Mouse (Mus musculus) hindbrain, embryonic 16.5 days (tissue): ENCODE measurements around the gene C87436. TPM values are rescaled to one million over a fixed set of nuclear protein-coding genes. Genes with fewer than 3 reads are reported as not detected.
A peak's percentile ranks its signal among the peaks of the same experiment; 100 is the strongest.

Experiments used
- ATAC-seq: fragments of 200-750 bp; cut with Nextera tagmentation; 2 replicates; pipeline ENCODE4 v1.8.0; 2017; ENCODE audit warnings: moderate TSS enrichment, moderate library complexity
- H3K27ac ChIP-seq: fragments of 300-500 bp; sonication (generic); 2 replicates; pipeline ENCODE4 v1.5.1; 2014; ENCODE audit warnings: low read depth, mild to moderate bottlenecking, control low read depth, low read length, moderate library complexity
- H3K27me3 ChIP-seq: fragments of 300-500 bp; sonication (generic); replicated peaks from 2 replicates; pipeline ENCODE4 v1.6.1; 2014; ENCODE audit warnings: low read length; ENCODE audit not compliant: control insufficient read depth, insufficient read depth
- H3K36me3 ChIP-seq: fragments of 300-500 bp; sonication (generic); 2 replicates; pipeline ENCODE4 v1.6.1; 2014; ENCODE audit warnings: mild to moderate bottlenecking, low read length, moderate library complexity, mixed read lengths; ENCODE audit not compliant: control insufficient read depth, insufficient read depth
- H3K4me1 ChIP-seq: fragments of 300-500 bp; sonication (generic); 2 replicates; pipeline ENCODE4 v1.6.1; 2014; ENCODE audit warnings: low read depth, low read length; ENCODE audit not compliant: control insufficient read depth, insufficient read depth
- H3K4me2 ChIP-seq: fragments of 300-500 bp; sonication (generic); 2 replicates; pipeline ENCODE4 v1.6.1; 2014; ENCODE audit warnings: mild to moderate bottlenecking, low read length, control low read depth, moderate library complexity
- H3K4me3 ChIP-seq: fragments of 300-500 bp; sonication (generic); 2 replicates; pipeline ENCODE4 v1.5.1; 2014; ENCODE audit warnings: mild to moderate bottlenecking, low read length, control low read depth, moderate library complexity
- H3K9ac ChIP-seq: fragments of 300-500 bp; sonication (generic); 2 replicates; pipeline ENCODE4 v1.6.1; 2014; ENCODE audit warnings: low read depth, mild to moderate bottlenecking, control low read depth, low read length, moderate library complexity
- H3K9me3 ChIP-seq: fragments of 300-500 bp; sonication (generic); 2 replicates; pipeline ENCODE4 v1.6.1; 2014; ENCODE audit warnings: mild to moderate bottlenecking, low read length, moderate library complexity; ENCODE audit not compliant: control insufficient read depth
- WGBS: fragments of 180-500 bp; shearing (Covaris S2); extraction: QIAGEN DNeasy Blood & Tissue Kit; methylation state at CpG from one replicate; pipeline ENCODE4 v1.1.7; 2014; 5-methylcytosine and 5-hydroxymethylcytosine counted together
- polyA plus RNA-seq: library from polyadenylated mRNA; unstranded; fragments of >200 nt; fragmentation: Nextera tagmentation; extraction: Ambion mirVana; gene quantifications from 2 replicates; pipeline ENCODE4 v1.2.1, GENCODE M21; 2015

C87436 gene
- polyA plus RNA-seq, 1 experiment from 2014 or later, result 21.4 TPM

DNA sequence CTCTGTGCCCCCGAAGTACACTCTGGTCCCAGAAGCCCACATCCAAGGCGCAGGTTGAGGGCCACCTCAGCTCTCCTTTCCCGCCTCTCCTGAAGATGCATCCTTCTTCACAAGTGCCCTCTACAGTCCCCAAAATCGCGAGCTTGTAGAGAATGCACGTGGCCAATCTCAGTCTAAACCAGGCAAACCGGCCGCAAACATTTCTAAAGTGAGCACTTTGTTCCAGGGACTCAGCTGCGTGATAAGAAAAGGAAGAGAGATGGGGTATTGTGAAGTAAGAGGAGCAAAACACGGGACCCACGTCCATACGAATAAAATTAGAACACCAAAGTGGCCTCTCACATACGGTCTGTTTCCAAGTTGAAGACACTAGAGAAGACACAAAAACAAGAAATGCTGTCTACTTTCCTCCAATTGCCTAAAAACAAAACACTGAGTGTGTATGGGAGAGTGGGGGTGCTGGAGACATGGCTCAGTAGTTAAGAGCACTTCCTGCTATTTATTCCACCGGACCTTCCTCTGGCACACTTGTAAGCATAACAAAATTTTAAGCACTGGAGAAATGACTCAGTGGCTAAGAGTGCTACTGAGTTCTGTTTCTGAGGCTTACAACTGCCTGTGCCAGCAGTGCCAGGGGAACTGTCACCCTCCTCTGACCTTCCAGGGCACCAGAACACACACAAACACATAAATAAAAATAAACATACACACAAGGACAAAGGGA lies 40.8 kb upstream of the C87436 start:
- H3K36me3 ChIP-seq, result peaks cover 4% of the 10 kb centered on the region; the same call in 1 of the 2 replicates
- H3K4me2 ChIP-seq, result peak overlapping the region; percentile 80
- H3K9ac ChIP-seq, result peak overlapping the region; percentile 94
- no peaks in the 10 kb centered on the region for H3K9me3 ChIP-seq
- peak overlapping the region; percentile 83 for H3K4me3 ChIP-seq
- no peaks in the 10 kb centered on the region for H3K27me3 ChIP-seq
- ATAC-seq, result peak; percentile 66
- WGBS, result 5% methylated on average over 14 of the region's 14 CpGs
- H3K4me1 ChIP-seq, result peaks cover 28% of the 10 kb centered on the region
- peak overlapping the region; percentile 94 for H3K27ac ChIP-seq

DNA sequence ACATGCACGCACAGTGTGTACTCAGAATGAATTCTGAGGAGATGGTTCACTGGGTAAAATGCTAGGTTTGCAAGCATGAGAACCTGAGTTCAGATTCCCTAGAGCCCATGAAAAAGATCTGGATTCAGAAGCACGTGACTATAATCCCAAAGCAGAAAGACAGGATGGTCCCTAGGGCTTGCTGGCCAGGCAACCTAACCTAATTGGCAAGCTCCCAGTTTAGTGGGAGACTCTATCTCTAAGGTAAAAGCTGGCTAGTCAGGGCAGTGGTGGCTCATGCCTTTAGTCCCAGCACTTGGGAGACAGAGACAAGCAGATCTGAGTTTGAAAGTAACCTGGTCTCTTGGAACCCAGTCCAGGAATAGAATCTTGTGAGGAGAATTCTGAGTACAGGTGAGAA lies 39.2 kb upstream of the C87436 start:
- 80% methylated on average over 2 of the region's 2 CpGs for WGBS
- Histone ChIP-seq H3K27me3 (no peaks in the 10 kb centered on the region), H3K9me3 (no peaks in the 10 kb centered on the region), H3K4me1 (peaks cover 26% of the 10 kb centered on the region), H3K9ac (no peak overlapping the region), H3K27ac (no peak overlapping the region), H3K36me3 (no peaks in the 10 kb centered on the region), H3K4me3 (no peak overlapping the region), H3K4me2 (no peak overlapping the region)
- no peak for ATAC-seq

DNA sequence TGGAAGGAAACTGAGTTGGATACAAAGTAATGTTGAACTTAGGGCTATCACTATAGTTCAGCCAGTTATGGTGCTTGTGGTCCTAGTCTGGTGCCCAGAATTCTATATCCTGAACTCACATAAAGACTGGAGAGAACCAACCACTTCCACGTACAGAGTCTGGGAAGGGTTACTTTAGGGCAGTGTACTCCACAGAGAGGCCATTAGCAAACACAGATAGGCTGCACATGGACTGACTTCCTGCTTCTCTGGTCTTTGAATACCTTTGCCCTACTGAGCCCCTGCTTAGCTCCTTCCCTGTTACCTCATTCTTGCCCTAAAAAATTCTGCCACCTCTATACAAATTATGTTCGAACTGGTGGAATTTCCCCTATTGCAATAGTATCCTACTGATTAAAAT lies 38.2 kb upstream of the C87436 start:
- no peak overlapping the region for H3K27ac ChIP-seq
- peaks cover 20% of the 10 kb centered on the region for H3K4me1 ChIP-seq
- 85% methylated on average over 2 of the region's 2 CpGs for WGBS
- H3K9ac ChIP-seq, result no peak overlapping the region
- no peak overlapping the region for H3K4me3 ChIP-seq
- H3K4me2 ChIP-seq, result no peak overlapping the region
- H3K27me3 ChIP-seq, result no peaks in the 10 kb centered on the region
- no peak for ATAC-seq
- H3K9me3 ChIP-seq, result no peaks in the 10 kb centered on the region
- H3K36me3 ChIP-seq, result no peaks in the 10 kb centered on the region

DNA sequence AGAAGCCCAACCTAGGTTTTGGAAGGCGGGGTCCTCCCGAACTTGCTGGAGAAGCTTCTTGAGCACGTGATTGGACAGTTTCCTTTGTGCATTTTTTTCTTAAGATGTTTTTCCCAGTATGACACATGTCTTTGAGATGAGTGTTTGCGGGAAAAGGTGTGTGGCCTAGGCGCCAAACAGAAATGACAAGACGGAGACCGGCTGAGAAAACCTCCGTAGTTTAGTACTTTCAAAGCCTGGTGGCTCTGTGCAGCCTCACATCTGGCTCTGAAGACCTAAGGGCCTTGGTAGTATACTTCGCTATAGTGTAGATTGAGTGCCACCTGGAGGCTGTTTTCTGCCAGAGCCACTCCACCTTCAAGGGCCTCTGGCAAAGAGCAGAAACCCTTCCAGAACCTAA lies 37.2 kb upstream of the C87436 start:
- 7% methylated on average over 9 of the region's 9 CpGs for WGBS
- Histone ChIP-seq H3K27me3 (no peaks in the 10 kb centered on the region), H3K4me1 (peaks cover 13% of the 10 kb centered on the region), H3K9me3 (no peaks in the 10 kb centered on the region), H3K36me3 (no peaks in the 10 kb centered on the region), H3K4me3 (peak overlapping the region; percentile 28), H3K27ac (no peak overlapping the region), H3K9ac (peak overlapping the region; percentile 31; the same call in 1 of the 2 replicates), H3K4me2 (peak overlapping the region; percentile 47)
- ATAC-seq, result no peak

DNA sequence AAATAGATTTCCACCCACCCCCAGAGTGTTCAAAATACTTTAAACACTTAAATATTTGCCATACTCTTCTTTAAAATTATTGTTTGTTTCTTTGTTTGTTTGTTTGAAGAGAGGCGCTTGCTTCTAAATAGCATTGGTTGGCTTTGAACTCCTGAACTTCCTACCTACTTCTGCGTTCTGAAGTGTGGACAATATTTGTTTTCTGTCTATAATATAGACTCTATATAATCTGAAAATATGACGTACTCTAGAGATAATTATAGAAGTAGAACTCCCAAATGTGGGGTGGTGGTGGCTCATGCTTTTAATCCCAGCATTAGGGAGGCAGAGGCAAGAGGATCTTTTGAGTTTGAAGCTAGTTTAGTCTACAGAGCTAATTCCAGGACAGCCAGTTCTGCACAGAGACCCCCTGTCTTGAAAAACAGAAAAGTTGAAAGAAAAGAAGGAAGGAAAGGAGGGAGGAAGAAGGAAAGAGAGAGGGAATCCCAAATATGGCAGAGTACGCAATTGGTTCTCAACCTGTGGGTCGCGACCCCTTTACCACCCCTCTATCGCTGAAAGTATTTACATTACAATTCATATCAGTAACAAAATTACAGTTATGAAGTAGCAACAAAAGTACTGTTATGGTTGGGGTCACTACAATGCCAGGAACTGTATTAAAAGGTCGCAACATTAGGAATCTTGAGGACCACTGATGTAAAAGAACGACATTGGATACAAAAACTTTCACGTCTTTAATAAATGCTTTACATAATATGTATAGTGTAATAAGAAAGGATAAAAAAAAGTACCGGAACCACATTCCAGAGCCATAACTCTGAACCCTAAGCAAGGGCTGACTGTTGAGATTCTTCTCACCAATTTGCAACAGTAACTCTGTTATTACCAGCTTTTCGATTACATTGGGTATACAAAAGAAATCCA lies 35.2 kb upstream of the C87436 start:
- Histone ChIP-seq H3K9ac (peak overlapping the region; percentile 35; the same call in 1 of the 2 replicates), H3K27me3 (no peaks in the 10 kb centered on the region), H3K27ac (no peak overlapping the region), H3K4me3 (peak overlapping the region; percentile 64), H3K9me3 (no peaks in the 10 kb centered on the region), H3K4me2 (peak overlapping the region; percentile 60), H3K36me3 (no peaks in the 10 kb centered on the region), H3K4me1 (peaks cover 18% of the 10 kb centered on the region)
- no peak for ATAC-seq
- 40% methylated on average over 12 of the region's 12 CpGs for WGBS

DNA sequence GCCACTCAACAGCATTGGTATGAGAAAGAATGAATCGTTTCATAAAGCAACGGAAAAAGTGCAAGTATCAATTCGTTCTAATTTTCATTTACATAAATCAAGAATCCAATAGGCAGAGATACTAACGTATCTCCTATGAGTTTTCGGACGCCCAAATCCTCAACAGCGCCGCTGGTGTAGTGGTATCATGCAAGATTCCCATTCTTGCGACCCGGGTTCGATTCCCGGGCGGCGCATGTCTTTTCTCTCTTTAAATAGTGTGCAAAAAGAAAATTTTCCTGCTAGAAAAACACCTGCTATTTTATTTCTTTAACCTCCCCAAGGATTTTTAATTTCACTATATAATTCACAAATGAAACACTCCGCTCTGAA lies 34.5 kb upstream of the C87436 start:
- peak overlapping the region; percentile 60 for H3K4me2 ChIP-seq
- WGBS, result under 1% methylated on average over 15 of the region's 15 CpGs
- ATAC-seq, result peak; percentile 83
- peak overlapping the region; percentile 99 for H3K9ac ChIP-seq
- no peaks in the 10 kb centered on the region for H3K9me3 ChIP-seq
- peak overlapping the region; percentile 100 for H3K27ac ChIP-seq
- H3K4me3 ChIP-seq, result peak overlapping the region; percentile 64
- no peaks in the 10 kb centered on the region for H3K36me3 ChIP-seq
- H3K27me3 ChIP-seq, result no peaks in the 10 kb centered on the region
- H3K4me1 ChIP-seq, result peaks cover 18% of the 10 kb centered on the region

DNA sequence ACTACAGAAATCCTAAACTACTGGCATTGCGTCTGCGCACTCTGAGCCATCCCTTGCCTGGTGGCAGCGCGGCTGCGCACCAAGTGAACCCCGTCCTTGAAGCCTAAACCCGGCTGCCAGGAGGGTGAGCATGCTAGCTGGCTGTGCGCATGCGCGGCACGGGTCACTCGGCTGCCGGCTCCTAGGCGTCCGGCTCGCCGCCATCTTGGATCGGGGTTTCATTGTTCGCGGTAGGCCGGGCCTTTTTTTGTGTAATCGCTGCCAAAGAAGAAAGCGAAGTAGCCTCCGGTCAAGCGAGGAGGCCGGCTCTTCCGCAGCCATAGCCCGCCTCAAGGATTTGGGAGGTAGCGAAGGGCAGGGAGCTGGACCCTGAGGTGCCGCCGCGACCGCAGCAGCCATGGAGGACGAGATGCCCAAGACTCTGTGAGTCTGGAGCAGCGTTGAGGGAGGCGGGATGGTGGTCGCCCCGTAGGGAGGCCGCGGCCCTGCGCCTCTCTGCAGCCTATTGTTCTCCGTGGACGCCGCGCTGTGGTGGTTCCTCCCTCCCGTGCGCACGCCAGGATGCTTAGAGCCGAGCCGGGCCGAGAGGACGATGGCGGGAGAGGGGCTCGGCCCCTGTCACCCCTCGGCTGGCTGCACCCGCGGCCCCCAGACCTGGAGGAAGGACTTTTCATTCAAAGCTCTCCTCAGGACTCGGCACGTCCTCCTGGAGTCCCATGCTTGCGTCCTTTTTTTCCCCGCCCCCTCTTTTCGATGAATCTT lies 33.9 kb upstream of the C87436 start, which contains the start of gene Tia1:
Tia1 (plus strand) TSS at position 120 of the 762 bp plus-strand sequence.
- H3K27me3 ChIP-seq, result no peaks in the 10 kb centered on the region
- H3K27ac ChIP-seq, result peak within 1 kb of the TSS; percentile 100
- WGBS, result under 1% methylated on average over 61 of the region's 62 CpGs
- ATAC-seq, result peak; percentile 98
- no peaks in the 10 kb centered on the region for H3K9me3 ChIP-seq
- peak within 1 kb of the TSS; percentile 64 for H3K4me3 ChIP-seq
- peaks cover 18% of the 10 kb centered on the region for H3K4me1 ChIP-seq
- H3K4me2 ChIP-seq, result peak within 1 kb of the TSS; percentile 84
- H3K9ac ChIP-seq, result peak within 1 kb of the TSS; percentile 99
- H3K36me3 ChIP-seq, result no peaks in the 10 kb centered on the region

DNA sequence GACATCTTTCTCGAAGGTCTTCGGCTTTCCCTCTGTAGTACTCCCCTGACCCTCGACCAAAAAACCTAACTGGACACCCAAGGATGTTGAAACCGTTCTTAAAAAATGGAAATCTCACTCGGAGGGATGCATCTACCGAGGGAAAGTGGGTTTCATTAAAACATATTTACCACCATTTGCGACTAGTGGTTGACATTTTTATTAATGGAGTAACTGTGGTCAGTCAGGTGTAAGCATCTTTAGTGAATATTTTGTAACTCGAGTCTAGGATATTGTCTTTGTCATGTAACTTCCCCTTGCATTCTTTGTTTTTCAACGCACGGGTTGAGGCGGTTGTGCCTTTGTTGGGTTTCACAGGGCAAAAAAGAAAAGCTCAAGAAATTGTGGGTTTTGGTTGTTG lies 33.2 kb upstream of the C87436 start:
- peaks cover 24% of the 10 kb centered on the region for H3K4me1 ChIP-seq
- WGBS, result under 1% methylated on average over 11 of the region's 11 CpGs
- no peaks in the 10 kb centered on the region for H3K9me3 ChIP-seq
- no peaks in the 10 kb centered on the region for H3K36me3 ChIP-seq
- H3K4me2 ChIP-seq, result peak overlapping the region; percentile 84
- no peaks in the 10 kb centered on the region for H3K27me3 ChIP-seq
- H3K4me3 ChIP-seq, result peak overlapping the region; percentile 64
- peak overlapping the region; percentile 99 for H3K9ac ChIP-seq
- ATAC-seq, result no peak
- peak overlapping the region; percentile 100 for H3K27ac ChIP-seq
